Mouse (Mus musculus): Measurements from ENCODE around the gene Uggt1.

The Uggt1 gene

GRCm38 (mm10) chr1:36255871-36256640, 11.5 kb upstream of the Uggt1 start:
- no peak for DNase-seq

GRCm38 (mm10) chr1:36254635-36255360, 10.3 kb upstream of the Uggt1 start:
- no peak for DNase-seq

GRCm38 (mm10) chr1:36252791-36253190, 8.3 kb upstream of the Uggt1 start:
- peak; percentile 64 for DNase-seq

GRCm38 (mm10) chr1:36251426-36251825, 6.9 kb upstream of the Uggt1 start:
- no peak for DNase-seq

GRCm38 (mm10) chr1:36246688-36247087, 2.2 kb upstream of the Uggt1 start:
- no peak for DNase-seq

- DNase-seq, result no peak
These were observed 302 bp upstream of the Uggt1 start for GRCm38 (mm10) chr1:36244828-36245215.

GRCm38 (mm10) chr1:36243447-36244057, 968 bp downstream of the Uggt1 start:
- DNase-seq, result no peak

GRCm38 (mm10) chr1:36241903-36242429, 2.6 kb downstream of the Uggt1 start:
- no peak for DNase-seq

- no peak for DNase-seq
These were observed 4.3 kb downstream of the Uggt1 start for GRCm38 (mm10) chr1:36240176-36240575.

GRCm38 (mm10) chr1:36239396-36239795, 5.1 kb downstream of the Uggt1 start:
- no peak for DNase-seq

- DNase-seq, result no peak
These were observed 8.7 kb downstream of the Uggt1 start for GRCm38 (mm10) chr1:36235855-36236254.

GRCm38 (mm10) chr1:36235057-36235639, 9.4 kb downstream of the Uggt1 start:
- no peak for DNase-seq

- no peak for DNase-seq
These were observed 11.3 kb downstream of the Uggt1 start for GRCm38 (mm10) chr1:36233218-36233617.

- no peak for DNase-seq
These were observed 13.4 kb downstream of the Uggt1 start for GRCm38 (mm10) chr1:36230919-36231705.

- no peak for DNase-seq
These were observed 16.1 kb downstream of the Uggt1 start for GRCm38 (mm10) chr1:36228461-36228860.

GRCm38 (mm10) chr1:36224648-36225047, 19.9 kb downstream of the Uggt1 start:
- DNase-seq, result no peak

GRCm38 (mm10) chr1:36214324-36214723, 30.2 kb downstream of the Uggt1 start:
- DNase-seq, result no peak

- no peak for DNase-seq
These were observed 42.8 kb downstream of the Uggt1 start for GRCm38 (mm10) chr1:36201739-36202138.

GRCm38 (mm10) chr1:36194482-36194881, 50.0 kb downstream of the Uggt1 start:
- no peak for DNase-seq

- no peak for DNase-seq
These were observed 52.6 kb downstream of the Uggt1 start for GRCm38 (mm10) chr1:36191966-36192365.

- DNase-seq, result no peak
These were observed 64.5 kb downstream of the Uggt1 start for GRCm38 (mm10) chr1:36180038-36180437.

GRCm38 (mm10) chr1:36173461-36173860, 71.1 kb downstream of the Uggt1 start:
- no peak for DNase-seq
